Mouse (Mus musculus): ENCODE results near the gene Bscl2. TPM values are rescaled to one million over a fixed set of nuclear protein-coding genes. Genes with fewer than 3 reads are reported as not detected.

The Bscl2 gene
- total RNA-seq (2017), result 15.8 and 22.6 TPM in 2 replicates

DNA sequence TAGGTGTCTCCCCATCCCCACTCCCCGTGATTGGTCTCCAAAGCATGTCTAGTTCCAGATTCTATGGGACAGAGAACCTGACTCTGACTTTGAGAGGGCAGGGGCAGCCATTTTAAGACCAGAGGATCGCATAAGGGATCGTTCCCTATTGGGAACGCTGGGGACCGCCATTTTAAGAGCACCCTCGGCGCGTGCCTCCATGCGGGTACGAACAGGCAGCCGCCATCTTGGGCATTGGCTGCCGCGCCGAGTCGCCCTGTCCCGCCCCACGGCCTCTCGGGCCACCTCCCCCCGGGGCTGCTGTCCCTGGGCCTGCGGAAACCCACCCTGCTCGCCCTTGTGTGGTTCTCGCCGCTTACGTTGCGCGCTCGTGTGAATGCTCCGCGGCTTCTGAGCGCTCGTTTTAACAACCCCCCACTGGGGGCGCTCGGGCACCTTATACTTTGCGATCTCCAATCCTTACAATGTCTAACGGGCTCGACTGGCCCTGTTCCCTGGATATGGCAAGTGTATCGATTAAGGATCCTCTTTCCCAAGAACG, at the start of gene Bscl2:
TSS of gene Bscl2 (plus strand) at position 217 of the 541 bp plus-strand sequence.
- ATAC-seq (ENCODE audit: extremely low read depth, insufficient number of reproducible peaks, low FRiP score, poor library complexity, severe bottlenecking), result peak; percentile 67

GRCm38 (mm10) chr19:8788521-8788920, 48.7 kb upstream of the Bscl2 start:
- ATAC-seq (ENCODE audit: extremely low read depth, insufficient number of reproducible peaks, low FRiP score, poor library complexity, severe bottlenecking), result no peak

DNA sequence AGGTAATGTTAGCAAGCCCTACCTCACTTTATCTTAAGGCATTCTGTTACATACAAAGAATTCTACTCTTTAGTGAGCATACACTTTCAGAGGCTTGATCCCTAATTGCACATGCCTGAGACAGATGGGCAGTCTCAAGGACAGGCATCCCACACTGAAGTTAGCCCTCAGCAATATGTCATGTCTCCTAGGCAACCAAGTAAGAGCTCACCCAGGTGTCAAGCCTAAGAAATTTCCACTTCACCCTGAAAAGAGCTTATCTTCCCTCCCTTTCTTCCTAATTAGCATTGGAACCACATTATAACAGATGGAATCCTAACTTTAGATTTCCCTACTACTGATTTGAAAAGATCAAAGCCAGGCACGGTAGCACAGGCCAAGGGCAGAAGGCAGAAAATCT, 48.1 kb upstream of the Bscl2 start:
- no peak for ATAC-seq (ENCODE audit: extremely low read depth, insufficient number of reproducible peaks, low FRiP score, poor library complexity, severe bottlenecking)

DNA sequence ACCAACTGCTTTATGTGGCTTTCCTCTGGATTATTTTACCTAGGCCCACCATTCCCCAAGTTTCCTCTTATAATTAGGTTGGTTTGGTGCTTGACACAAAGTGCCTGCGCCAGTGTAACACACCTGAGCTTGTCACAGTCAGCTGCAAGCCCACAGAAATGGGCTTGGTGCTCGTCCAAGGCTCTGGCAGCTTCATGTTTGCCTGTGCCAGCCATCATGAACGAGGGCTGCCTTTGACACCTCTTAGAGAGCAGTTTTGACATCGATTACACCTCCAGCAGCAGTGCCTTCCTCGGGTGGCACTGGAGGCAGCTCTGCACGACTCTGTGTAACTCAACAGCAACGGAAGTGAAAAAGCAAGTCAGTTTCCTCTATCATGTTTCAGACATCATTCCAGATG, 47.1 kb upstream of the Bscl2 start:
- ATAC-seq (ENCODE audit: extremely low read depth, insufficient number of reproducible peaks, low FRiP score, poor library complexity, severe bottlenecking), result no peak

DNA sequence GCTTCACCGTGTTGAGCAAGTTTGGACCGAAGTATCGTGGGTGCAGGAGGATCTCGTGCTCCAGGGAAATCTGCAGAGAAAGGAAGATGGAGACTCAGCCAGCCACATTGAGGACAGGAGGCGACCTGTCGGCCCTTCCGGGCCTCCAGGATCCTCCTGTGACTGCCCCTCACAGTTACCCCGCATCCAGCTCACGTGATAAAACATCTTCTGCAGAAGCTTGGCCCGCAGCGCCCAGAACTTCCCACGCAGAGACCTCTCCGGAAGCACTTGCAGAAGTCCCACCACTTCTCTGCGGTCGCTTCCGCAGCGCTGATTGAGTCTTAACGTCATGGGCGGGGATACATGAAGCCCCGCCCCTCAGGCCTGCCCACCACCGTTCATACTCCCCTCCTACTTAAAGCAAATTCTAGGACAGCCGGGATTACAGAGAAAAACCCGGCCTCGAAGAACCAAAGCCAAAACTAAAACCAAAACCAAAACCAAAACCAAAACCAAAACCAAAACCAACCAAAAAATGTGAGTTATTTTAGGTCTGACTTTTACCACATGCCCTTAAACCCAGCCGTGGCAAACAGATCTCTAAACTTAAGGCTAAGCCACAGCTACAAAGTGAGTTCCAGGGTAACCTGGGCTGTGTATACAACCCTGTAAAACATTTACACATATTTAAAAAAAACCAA, 38.9 kb upstream of the Bscl2 start, which contains the start of gene Polr2g:
TSS of gene Polr2g (minus strand) at position 314 of the 683 bp plus-strand sequence.
- peak; percentile 63 for ATAC-seq (ENCODE audit: extremely low read depth, insufficient number of reproducible peaks, low FRiP score, poor library complexity, severe bottlenecking)

DNA sequence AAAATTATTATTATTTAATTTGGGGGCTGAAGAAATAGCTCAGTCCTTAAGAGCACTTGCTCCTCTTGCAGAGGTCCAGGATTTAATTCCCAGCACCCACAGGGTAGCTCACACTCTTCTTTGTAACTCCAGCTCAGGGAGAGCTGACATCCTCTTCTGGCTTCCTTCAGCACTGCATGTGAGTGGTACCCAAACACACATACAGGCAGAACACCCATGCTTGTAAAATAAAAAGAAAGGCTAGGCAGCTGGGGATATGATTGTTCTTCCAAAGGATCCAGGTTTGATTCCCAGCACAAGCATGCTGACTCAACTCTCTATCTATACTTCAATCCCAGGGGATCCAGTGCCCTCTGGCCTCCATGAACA, 38.3 kb upstream of the Bscl2 start:
- ATAC-seq (ENCODE audit: extremely low read depth, insufficient number of reproducible peaks, low FRiP score, poor library complexity, severe bottlenecking), result no peak

- peak; percentile 92 for ATAC-seq (ENCODE audit: extremely low read depth, insufficient number of reproducible peaks, low FRiP score, poor library complexity, severe bottlenecking)
These were observed 35.0 kb upstream of the Bscl2 start, which contains the start of gene Zbtb3 for GRCm38 (mm10) chr19:8802130-8802821. Zbtb3 (plus strand) TSS chr19:8802555.

GRCm38 (mm10) chr19:8803204-8803780, 34.0 kb upstream of the Bscl2 start:
- no peak for ATAC-seq (ENCODE audit: extremely low read depth, insufficient number of reproducible peaks, low FRiP score, poor library complexity, severe bottlenecking)

- no peak for ATAC-seq (ENCODE audit: extremely low read depth, insufficient number of reproducible peaks, low FRiP score, poor library complexity, severe bottlenecking)
These were observed 33.2 kb upstream of the Bscl2 start for GRCm38 (mm10) chr19:8803879-8804660.

DNA sequence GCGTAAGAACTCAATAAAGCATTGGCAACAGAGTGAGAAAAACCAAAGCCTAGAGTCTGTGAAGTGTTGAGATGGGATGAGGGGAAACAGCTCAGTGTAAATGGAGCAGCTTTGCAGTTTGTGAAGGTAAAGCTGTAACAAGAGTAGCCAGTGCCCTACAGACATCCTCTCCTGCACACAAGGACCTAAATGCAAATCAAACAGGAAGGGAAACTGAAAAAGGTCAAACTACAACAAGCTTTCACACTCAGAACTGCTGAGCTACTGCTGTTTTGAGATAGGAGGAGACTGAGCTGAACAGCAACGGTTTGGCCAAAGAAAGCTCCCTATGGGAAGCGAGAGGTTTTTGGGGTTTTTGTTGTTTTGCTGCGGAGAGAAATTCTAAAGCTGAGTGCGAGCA, 30.5 kb upstream of the Bscl2 start:
- no peak for ATAC-seq (ENCODE audit: extremely low read depth, insufficient number of reproducible peaks, low FRiP score, poor library complexity, severe bottlenecking)

DNA sequence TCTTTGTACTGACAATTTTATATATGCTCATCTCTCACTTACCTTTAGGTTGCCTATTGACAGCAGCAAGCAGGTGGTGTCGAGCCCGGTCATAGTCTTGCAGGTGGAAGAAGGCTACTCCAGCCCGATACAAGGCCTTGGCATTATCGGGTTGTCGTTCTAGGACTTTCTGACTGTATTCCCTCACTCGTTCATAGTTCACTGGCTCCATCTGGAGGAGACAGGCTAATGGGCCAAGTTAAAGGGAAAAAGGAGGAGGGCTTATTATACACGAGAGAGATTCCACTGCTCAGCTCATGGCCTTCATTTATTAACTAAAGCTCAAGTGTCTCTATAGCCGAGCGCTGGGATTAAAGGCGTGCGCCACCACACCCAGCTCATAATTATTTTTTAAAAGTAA, 21.5 kb upstream of the Bscl2 start:
- no peak for ATAC-seq (ENCODE audit: extremely low read depth, insufficient number of reproducible peaks, low FRiP score, poor library complexity, severe bottlenecking)

DNA sequence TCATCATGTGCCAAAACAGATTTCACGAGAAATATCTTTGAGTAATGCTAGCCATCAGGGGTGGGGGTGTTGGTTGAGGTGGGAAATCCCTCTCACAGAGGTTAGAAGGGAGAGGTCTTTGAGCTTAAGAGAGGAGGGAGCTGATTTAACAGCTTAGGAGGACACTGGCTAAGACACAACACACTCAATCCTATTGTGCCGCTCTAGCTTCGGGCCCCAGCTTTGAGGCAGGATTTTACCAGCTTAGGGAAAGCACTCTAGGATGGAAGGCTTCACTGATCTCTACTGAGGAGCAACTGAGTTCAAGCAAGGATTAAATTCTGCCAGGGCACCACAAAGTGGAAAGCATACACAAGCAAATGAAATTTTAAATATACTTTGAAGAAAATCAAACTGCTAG, 20.3 kb upstream of the Bscl2 start:
- no peak for ATAC-seq (ENCODE audit: extremely low read depth, insufficient number of reproducible peaks, low FRiP score, poor library complexity, severe bottlenecking)

GRCm38 (mm10) chr19:8818301-8818798, 18.9 kb upstream of the Bscl2 start:
- no peak for ATAC-seq (ENCODE audit: extremely low read depth, insufficient number of reproducible peaks, low FRiP score, poor library complexity, severe bottlenecking)

GRCm38 (mm10) chr19:8818801-8819595, 18.3 kb upstream of the Bscl2 start, which contains the start of gene Ttc9c:
Ttc9c (minus strand) TSS chr19:8819333.
- ATAC-seq (ENCODE audit: extremely low read depth, insufficient number of reproducible peaks, low FRiP score, poor library complexity, severe bottlenecking), result peak; percentile 68

DNA sequence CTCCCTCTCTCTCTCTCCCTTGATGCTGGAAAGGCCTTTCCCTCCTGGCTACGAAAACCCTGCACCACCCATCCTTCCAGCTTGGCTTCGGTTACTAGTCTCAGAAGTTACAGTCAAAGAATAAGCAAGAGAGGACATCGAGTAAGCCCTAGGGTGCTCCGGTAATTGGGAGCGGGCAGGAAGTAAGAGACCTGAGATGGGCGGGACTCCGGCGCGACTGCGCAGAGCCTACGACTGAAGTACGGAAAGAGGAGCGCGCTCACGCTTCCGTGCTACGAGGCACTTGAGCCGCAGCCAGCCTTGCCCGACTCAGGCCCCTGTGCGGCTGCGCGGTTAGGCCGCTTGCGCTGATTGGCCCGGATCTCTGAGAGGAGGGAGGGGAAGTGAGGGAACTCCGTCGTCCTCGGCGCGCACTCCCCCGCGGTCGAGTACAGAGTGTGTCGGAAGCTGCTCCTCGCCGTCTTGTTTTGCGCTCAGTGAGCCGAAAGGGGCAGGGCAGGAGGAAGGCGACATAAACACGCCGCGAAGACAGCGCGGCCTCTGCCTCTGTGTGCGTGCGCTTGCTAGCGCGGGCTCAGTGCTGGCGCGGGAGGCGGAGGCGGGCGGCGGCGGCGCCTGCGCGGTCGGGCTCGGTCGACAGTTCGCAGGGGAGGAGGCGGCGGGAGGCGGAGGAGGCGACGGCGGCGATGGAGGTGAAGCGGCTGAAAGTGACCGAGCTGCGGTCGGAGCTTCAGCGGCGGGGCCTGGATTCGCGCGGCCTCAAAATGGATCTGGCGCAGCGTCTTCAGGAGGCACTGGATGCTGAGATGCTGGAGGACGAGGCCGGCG, 17.5 kb upstream of the Bscl2 start, which contains the start of gene Hnrnpul2:
TSS of gene Hnrnpul2 (plus strand) at position 415 of the 828 bp plus-strand sequence.
- peak; percentile 85 for ATAC-seq (ENCODE audit: extremely low read depth, insufficient number of reproducible peaks, low FRiP score, poor library complexity, severe bottlenecking)

GRCm38 (mm10) chr19:8820424-8820956, 16.8 kb upstream of the Bscl2 start:
- ATAC-seq (ENCODE audit: extremely low read depth, insufficient number of reproducible peaks, low FRiP score, poor library complexity, severe bottlenecking), result no peak

DNA sequence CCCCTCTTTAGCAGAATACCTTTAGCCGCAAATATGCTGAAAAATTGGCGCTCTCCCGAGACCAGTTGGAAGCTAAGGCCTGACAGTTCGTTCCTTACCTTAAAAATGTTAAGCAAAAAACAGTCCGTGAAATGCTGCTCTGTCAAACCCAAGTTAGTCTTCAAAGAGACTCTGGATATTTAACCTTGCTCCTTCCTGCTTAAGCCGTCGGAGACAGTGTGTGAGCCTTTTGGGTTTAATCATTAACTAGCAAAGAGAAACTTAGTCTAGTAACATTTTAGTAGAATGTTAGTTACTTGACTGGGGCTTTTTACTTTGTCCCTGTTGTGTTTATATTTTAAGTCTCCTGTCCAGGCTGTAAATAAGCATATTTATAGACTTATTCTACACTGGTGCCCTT, 16.1 kb upstream of the Bscl2 start:
- no peak for ATAC-seq (ENCODE audit: extremely low read depth, insufficient number of reproducible peaks, low FRiP score, poor library complexity, severe bottlenecking)

Measured in neutrophil, adult 5-6 weeks (primary cell).